14 mouse cellular contexts compared by ENCODE assay signal in the genomic region with DNA sequence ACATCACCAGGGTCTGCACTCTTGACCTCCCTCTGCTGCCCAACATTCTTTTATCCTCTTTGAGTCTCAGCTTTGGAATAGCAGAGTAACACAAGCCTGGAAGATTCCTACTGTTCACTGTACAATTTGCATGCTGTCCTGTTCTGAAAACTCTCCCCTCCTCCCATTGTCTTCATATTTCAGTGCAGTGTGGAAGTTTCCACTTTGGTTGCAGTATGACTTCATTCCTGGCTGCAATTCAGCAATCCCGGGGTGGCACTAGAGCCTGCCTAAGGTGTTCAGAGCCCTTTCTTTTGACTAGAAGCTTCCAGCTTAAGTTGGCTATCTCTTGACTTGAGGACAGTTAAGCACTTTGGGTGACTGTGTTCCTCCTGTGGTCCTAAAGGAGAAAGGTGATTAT. TPM values are rescaled to one million over a fixed set of nuclear protein-coding genes. Genes with fewer than 3 reads are reported as not detected.
DNase-seq lines count a peak whose midpoint lies in the region; ATAC-seq and TF ChIP-seq lines count a peak whose summit lies in the region.
"Had no signal": no experiment of that assay in that cellular context is flagged by ENCODE, and none has a peak within 500 bp of the region (broad histone marks: within the 10 kb centered on the region; RNA-seq: fewer than 3 reads in every experiment).

No protein-coding gene starts in this region.

- WGBS in hindbrain, embryonic 13.5 days, result 80% methylated on average over 1 of the region's 1 CpGs

- peak overlapping the region; percentile 57 for H3K27ac ChIP-seq in layer of hippocampus, adult 2 months
- H3K27ac ChIP-seq in hindbrain, embryonic 13.5 days, result no peak overlapping the region
- H3K27ac ChIP-seq: midbrain, embryonic 13.5 days had no signal

- DNase-seq in adrenal gland, adult (ENCODE audit: inconsistent age in 2 of 2, low spot score in 1 of 2), result peak; percentile 52 to 73
- no peak for DNase-seq in adrenal gland, adult 18-20 months (ENCODE audit: low spot score in 2 of 2)
- DNase-seq in layer of hippocampus, adult 2 months (ENCODE audit: low spot score in 2 of 2), result no peak
- no peak for DNase-seq in layer of hippocampus, postnatal 14 days (ENCODE audit: low spot score in 2 of 2)
- DNase-seq in cerebellum, adult 11-12 months, result peak; percentile 42
- DNase-seq in heart, postnatal 4 days, result peak; percentile 52
- no peak for DNase-seq in thymus, postnatal 10 days (ENCODE audit: low spot score in 2 of 2)
- DNase-seq: gastrocnemius, postnatal 25 days; layer of hippocampus, postnatal 36 days; thymus, postnatal 4 days had no signal

- H3K4me2 ChIP-seq in hindbrain, embryonic 13.5 days, result no peak overlapping the region
- H3K4me2 ChIP-seq: midbrain, embryonic 13.5 days had no signal

- no peaks in the 10 kb centered on the region for H3K27me3 ChIP-seq in hindbrain, embryonic 13.5 days
- H3K27me3 ChIP-seq: liver, embryonic 12.5 days; midbrain, embryonic 13.5 days had no signal

- no peak for ATAC-seq in hindbrain, embryonic 13.5 days (ENCODE audit: low FRiP score)
- ATAC-seq: intestine, embryonic 16.5 days; midbrain, embryonic 13.5 days had no signal

- H3K4me1 ChIP-seq in hindbrain, embryonic 13.5 days (replicated peaks), result no peaks in the 10 kb centered on the region
- H3K4me1 ChIP-seq: midbrain, embryonic 13.5 days had no signal

- no peak overlapping the region for H3K4me3 ChIP-seq in layer of hippocampus, adult 2 months
- H3K4me3 ChIP-seq in hindbrain, embryonic 13.5 days, result no peak overlapping the region
- H3K4me3 ChIP-seq: liver, embryonic 12.5 days; midbrain, embryonic 13.5 days had no signal

- no peak overlapping the region for H3K9ac ChIP-seq in hindbrain, embryonic 13.5 days
- H3K9ac ChIP-seq: midbrain, embryonic 13.5 days had no signal

- H3K9me3 ChIP-seq in hindbrain, embryonic 13.5 days, result no peaks in the 10 kb centered on the region
- H3K9me3 ChIP-seq: liver, embryonic 12.5 days; midbrain, embryonic 13.5 days had no signal

- H3K36me3 ChIP-seq in hindbrain, embryonic 13.5 days, result peaks cover 18% of the 10 kb centered on the region

- no peak for TF ChIP-seq CTCF in layer of hippocampus, adult 2 months (conservative IDR thresholded peaks at IDR 0.05)

RNA-seq across cellular contexts. Expression of a gene that starts 12.6 kb away (rescaled TPM):
- total RNA-seq in adrenal gland, adult 18-20 months (2021), result 1 to 10 TPM; 3.7 to 3.8 TPM
- total RNA-seq in layer of hippocampus, adult 2 months (2021), result 1 to 10 TPM; 1.0 to 1.2 TPM
- total RNA-seq in layer of hippocampus, postnatal 14 days (2021), result 1 to 10 TPM; 1.1 to 1.2 TPM
- total RNA-seq in heart, postnatal 4 days (2021), result under 1 TPM; 0.54 to 0.91 TPM
- polyA plus RNA-seq in hindbrain, embryonic 13.5 days (2015; fragmentation: Nextera tagmentation; extraction: Ambion mirVana), result 0.05 and 0.14 TPM in 2 replicates

RNA-seq across cellular contexts. Expression of a gene that starts 38.4 kb away (rescaled TPM):
- 1 to 10 TPM; 1.2 to 4.4 TPM for total RNA-seq in adrenal gland, adult 18-20 months (2021)
- 10 to 100 TPM; 52.1 to 59.8 TPM for total RNA-seq in layer of hippocampus, adult 2 months (2021)
- 100 to 1,000 TPM; 112 to 115 TPM for total RNA-seq in layer of hippocampus, postnatal 14 days (2021)
- total RNA-seq in heart, postnatal 4 days (2021), result 1 to 10 TPM; 4.8 to 4.9 TPM
- polyA plus RNA-seq in hindbrain, embryonic 13.5 days (2015; fragmentation: Nextera tagmentation; extraction: Ambion mirVana), result 8.9 and 11.2 TPM in 2 replicates

Comparison
In these comparisons a context has a peak if more than half of its experiments do, and no peak if none do; other contexts are left out.
1. DNase-seq: peak in adrenal gland, adult (2 of 2), cerebellum, adult 11-12 months (single experiment) and heart, postnatal 4 days (single experiment); none in adrenal gland, adult 18-20 months (0 of 2), layer of hippocampus, adult 2 months (0 of 2), layer of hippocampus, postnatal 14 days (0 of 2) and thymus, postnatal 10 days (0 of 2).
2. RNA of a gene that starts 38.4 kb away (total RNA-seq): 112 to 115 TPM in layer of hippocampus, postnatal 14 days and 52.1 to 59.8 TPM in layer of hippocampus, adult 2 months; 4.8 to 4.9 TPM in heart, postnatal 4 days and 1.2 to 4.4 TPM in adrenal gland, adult 18-20 months; every median in the first group is over 4 times any median in the second.